Mouse (Mus musculus) testis, adult 2 months (tissue): ENCODE results near the gene Anpep.

Experiments used
- CTCF ChIP-seq: fragments of 200-500 bp; IDR thresholded peaks from 2 replicates; pipeline ENCODE4 v1.5.1; 2012; ENCODE audit warnings: low read depth, mild to moderate bottlenecking, inconsistent platforms, low read length, moderate library complexity; ENCODE audit not compliant: control insufficient read depth, insufficient read depth, insufficient replicate concordance
- POLR2A ChIP-seq: fragments of 200-500 bp; IDR thresholded peaks from 2 replicates; pipeline ENCODE4 v1.6.1; 2012; ENCODE audit warnings: low read depth, mild to moderate bottlenecking, inconsistent platforms, low read length, moderate library complexity; ENCODE audit not compliant: control insufficient read depth

DNA sequence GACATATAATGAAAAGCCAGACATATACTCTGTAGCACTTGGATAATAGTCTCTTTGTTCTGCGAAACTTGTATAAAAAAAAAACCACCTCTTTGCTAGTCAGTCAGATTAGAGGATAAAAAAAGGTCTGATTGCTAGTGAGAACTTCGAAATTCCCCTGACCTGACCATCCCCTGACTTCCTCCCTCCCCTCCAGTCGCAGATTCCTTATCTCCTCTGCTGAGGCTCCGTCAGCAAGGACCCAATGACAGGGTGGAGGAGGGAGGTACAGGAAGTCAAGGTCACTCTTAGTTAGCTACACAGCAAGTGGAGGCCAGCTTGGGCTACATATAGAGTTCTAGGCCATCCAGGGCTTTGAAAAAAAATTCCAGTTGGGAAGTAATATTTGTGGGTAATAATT lies 41.3 kb downstream of the Anpep start:
- TF ChIP-seq CTCF (no peak), POLR2A (no peak)
